Mouse (Mus musculus) kidney, postnatal 14 days (tissue): ENCODE measurements at regions not wholly inside any gene's neighbourhood (a gene's known extent, or its start where the extent isn't known, plus 50 kb on each side); places are given as distances from the start of the nearest gene placed in this dataset.

ENCODE experiments used
- DNase-seq: peaks from one replicate; pipeline ENCODE4 v3.0.0; 2022; ENCODE audit warnings: mixed read lengths

- no peak for DNase-seq
Measured at GRCm38 (mm10) chr8:100796628-100797027, 1380.4 kb upstream of the Cdh8 start.

- no peak for DNase-seq
Measured at GRCm38 (mm10) chr8:100793951-100794350, 1377.7 kb upstream of the Cdh8 start.

GRCm38 (mm10) chr8:100790592-100791141, 1374.4 kb upstream of the Cdh8 start:
- no peak for DNase-seq

- DNase-seq = no peak
Measured at GRCm38 (mm10) chr8:100788132-100788531, 1371.9 kb upstream of the Cdh8 start.

- DNase-seq = peak; percentile 45
Measured at GRCm38 (mm10) chr8:100772742-100773370, 1356.6 kb upstream of the Cdh8 start.

GRCm38 (mm10) chr8:100769617-100770016, 1353.3 kb upstream of the Cdh8 start:
- DNase-seq = no peak

GRCm38 (mm10) chr8:100733927-100734326, 1317.7 kb upstream of the Cdh8 start:
- DNase-seq = no peak

GRCm38 (mm10) chr8:100702365-100702764, 1286.1 kb upstream of the Cdh8 start:
- no peak for DNase-seq

GRCm38 (mm10) chr8:100695043-100695442, 1278.8 kb upstream of the Cdh8 start:
- no peak for DNase-seq

GRCm38 (mm10) chr8:100678580-100678979, 1262.3 kb upstream of the Cdh8 start:
- DNase-seq = no peak
